Mouse (Mus musculus) ES-E14 (cell line): ENCODE data around the gene Slc26a1. TPM values are rescaled to one million over a fixed set of nuclear protein-coding genes. Genes with fewer than 3 reads are reported as not detected.

Experiments
- DNase-seq: peaks from one replicate; pipeline ENCODE4 v3.0.0-alpha.2; 2013; ENCODE audit warnings: low read depth, low spot score
- H3K27ac ChIP-seq: 2 replicates; pipeline ENCODE4 v1.5.1; 2012; ENCODE audit warnings: low read depth, mild to moderate bottlenecking, low read length, moderate library complexity, mixed read lengths; ENCODE audit not compliant: poor library complexity, insufficient read depth, severe bottlenecking
- H3K36me3 ChIP-seq: 2 replicates; pipeline ENCODE4 v1.6.1; 2012; ENCODE audit warnings: mild to moderate bottlenecking, low read length, moderate library complexity, mixed read lengths; ENCODE audit not compliant: control insufficient read depth, poor library complexity, insufficient read depth, severe bottlenecking
- H3K4me1 ChIP-seq, 2 experiments: fragments of 150-350 bp in 1 of 2; sonication (generic) in 1 of 2; 2 replicates each; pipeline ENCODE4 v1.6.1; 2012; ENCODE audit warnings: low read length in 2 of 2, mild to moderate bottlenecking in 1 of 2, mixed read lengths in 1 of 2; ENCODE audit not compliant: control insufficient read depth in 2 of 2, insufficient read depth in 2 of 2, poor library complexity in 1 of 2
- H3K4me3 ChIP-seq, 2 experiments: fragments of 150-350 bp in 1 of 2; sonication (generic) in 1 of 2; 2 replicates each; pipeline ENCODE4 v1.5.1; 2012; ENCODE audit warnings: low read length in 2 of 2, low read depth in 1 of 2, mild to moderate bottlenecking in 1 of 2, mixed read lengths in 1 of 2; ENCODE audit not compliant: insufficient read depth in 1 of 2, poor library complexity in 1 of 2, severe bottlenecking in 1 of 2
- H3K9ac ChIP-seq: 2 replicates; pipeline ENCODE4 v1.6.1; 2012; ENCODE audit warnings: low read depth, mild to moderate bottlenecking, low read length, mixed read lengths; ENCODE audit not compliant: poor library complexity, insufficient read depth, severe bottlenecking
- H3K9me3 ChIP-seq: fragments of 150-350 bp; sonication (generic); 2 replicates; pipeline ENCODE4 v1.6.1; 2012; ENCODE audit warnings: low read depth, mild to moderate bottlenecking, low read length; ENCODE audit not compliant: control insufficient read depth, insufficient read depth
- CHD2 ChIP-seq: IDR thresholded peaks from 2 replicates; pipeline ENCODE4 v1.6.1; 2014; ENCODE audit warnings: mild to moderate bottlenecking, low read depth, low read length, inconsistent platforms
- HCFC1 ChIP-seq: IDR thresholded peaks from 2 replicates; pipeline ENCODE4 v1.6.1; 2012; ENCODE audit warnings: low read length, inconsistent platforms, borderline replicate concordance; ENCODE audit not compliant: insufficient read depth
- MAFK ChIP-seq: IDR thresholded peaks from 2 replicates; pipeline ENCODE4 v1.6.1; 2014; ENCODE audit warnings: mild to moderate bottlenecking, low read depth, low read length, inconsistent platforms; ENCODE audit not compliant: insufficient read depth
- ZC3H11A ChIP-seq: IDR thresholded peaks from 2 replicates; pipeline ENCODE4 v1.6.1; 2012; ENCODE audit warnings: low read depth, mild to moderate bottlenecking, inconsistent platforms, low read length, borderline replicate concordance
- ZNF384 ChIP-seq: IDR thresholded peaks from 2 replicates; pipeline ENCODE4 v1.6.1; 2012; ENCODE audit warnings: low read depth, low read length, inconsistent platforms
- in situ Hi-C, 2 experiments: fragments of 600-800 bp; cut with MboI; formaldehyde crosslinking; loops; one replicate each; pipeline ENCODE4 v1.15.1; 2025; ENCODE audit warnings: low sequenced_read_pairs in 2 of 2, inconsistent platforms in 1 of 2; ENCODE audit not compliant: unreplicated experiment in 2 of 2
- total RNA-seq: library from RNA; depleted of rRNA; stranded (reverse); fragments of 300-350 nt; gene quantifications from 2 replicates; pipeline ENCODE4 v1.2.3, GENCODE M21; 2012

Slc26a1 gene
- total RNA-seq, 1 experiment, result 0.27 TPM

DNA sequence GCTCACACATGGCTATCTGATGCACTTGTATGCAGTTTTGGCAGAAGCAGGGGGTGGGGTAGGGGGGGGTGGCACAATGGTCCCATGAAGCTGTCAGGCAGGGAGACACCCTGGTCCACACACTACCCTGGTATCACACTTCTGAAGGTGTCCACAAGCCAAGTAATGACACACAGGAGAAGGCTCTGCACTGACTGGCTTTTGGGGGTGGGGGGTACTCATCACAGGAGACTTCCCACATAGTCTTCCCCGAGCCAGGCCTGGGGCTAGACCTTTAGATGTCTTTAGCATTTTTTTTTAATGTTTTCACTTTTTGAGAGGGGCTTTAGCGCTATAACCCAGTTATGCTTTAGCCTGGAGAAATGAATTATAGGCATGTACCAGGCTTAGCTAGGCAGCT lies 28.1 kb downstream of the Slc26a1 start:
- Histone ChIP-seq H3K4me3 (no peak overlapping the region), H3K36me3 (peaks cover 20% of the 10 kb centered on the region), H3K27ac (no peak overlapping the region), H3K9ac (no peak overlapping the region), H3K4me1 (no peaks in the 10 kb centered on the region), H3K9me3 (no peaks in the 10 kb centered on the region)
- no peak for DNase-seq
- in situ Hi-C loops, result no loop called here
- no peak for TF ChIP-seq HCFC1
- TF ChIP-seq ZNF384, result no peak
- TF ChIP-seq ZC3H11A, result no peak
- no peak for TF ChIP-seq MAFK
- no peak for TF ChIP-seq CHD2

DNA sequence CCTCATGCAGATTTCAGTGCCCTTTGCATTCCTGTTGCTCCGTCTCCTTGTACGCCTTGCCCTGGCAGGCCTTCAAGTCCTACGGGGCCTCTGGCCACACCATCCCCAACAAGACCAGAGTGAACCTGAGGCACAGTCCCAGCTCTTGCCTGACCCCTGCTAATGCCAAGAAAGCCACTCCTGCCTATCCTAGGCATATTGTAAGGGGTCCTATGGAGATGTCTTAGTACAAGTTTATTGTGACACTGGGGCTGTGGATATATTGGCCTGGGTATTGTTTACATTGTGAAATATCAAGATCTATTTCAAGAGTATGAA lies 29.1 kb downstream of the Slc26a1 start:
- no peak for DNase-seq
- TF ChIP-seq CHD2 (no peak), ZC3H11A (no peak), HCFC1 (no peak), MAFK (no peak), ZNF384 (no peak)
- Histone ChIP-seq H3K36me3 (peaks cover 18% of the 10 kb centered on the region), H3K27ac (no peak overlapping the region), H3K9me3 (no peaks in the 10 kb centered on the region), H3K4me3 (no peak overlapping the region), H3K4me1 (no peaks in the 10 kb centered on the region), H3K9ac (no peak overlapping the region)
- in situ Hi-C loops, result no loop called here

DNA sequence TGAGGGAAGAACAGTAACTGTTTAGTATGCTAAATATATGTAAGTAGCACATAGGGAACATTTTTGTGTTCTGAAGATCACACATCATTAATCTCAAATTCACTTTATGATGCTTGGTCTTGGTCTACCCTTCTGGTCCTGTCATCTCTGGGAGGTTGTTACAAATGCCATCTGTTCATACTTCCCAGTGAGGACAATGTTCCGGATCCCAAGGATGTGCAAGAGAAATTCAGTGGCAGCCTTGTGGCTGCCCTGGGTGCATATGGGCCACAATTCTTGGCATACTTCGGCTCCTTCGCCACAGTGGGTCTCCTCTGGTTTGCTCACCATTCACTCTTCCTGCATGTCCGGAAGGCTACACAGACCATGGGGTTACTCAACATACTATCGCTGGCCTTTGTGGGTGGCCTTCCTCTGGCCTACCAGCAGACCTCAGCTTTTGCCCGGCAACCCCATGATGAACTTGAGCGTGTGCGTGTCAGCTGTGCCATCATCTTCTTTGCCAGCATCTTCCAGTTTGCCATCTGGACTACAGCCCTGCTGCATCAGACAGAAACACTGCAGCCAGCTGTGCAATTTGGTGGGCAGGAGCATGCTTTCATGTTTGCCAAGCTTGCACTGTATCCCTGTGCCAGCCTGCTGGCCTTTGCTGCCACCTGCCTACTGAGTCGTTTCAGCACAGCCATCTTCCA lies 29.6 kb downstream of the Slc26a1 start:
- Histone ChIP-seq H3K27ac (no peak overlapping the region), H3K4me1 (no peaks in the 10 kb centered on the region), H3K9me3 (no peaks in the 10 kb centered on the region), H3K9ac (no peak overlapping the region), H3K36me3 (peaks cover 18% of the 10 kb centered on the region), H3K4me3 (no peak overlapping the region)
- in situ Hi-C loops, result no loop called here
- no peak for DNase-seq
- no peak for TF ChIP-seq HCFC1
- TF ChIP-seq MAFK, result no peak
- TF ChIP-seq ZC3H11A, result no peak
- TF ChIP-seq ZNF384, result no peak
- TF ChIP-seq CHD2, result no peak

DNA sequence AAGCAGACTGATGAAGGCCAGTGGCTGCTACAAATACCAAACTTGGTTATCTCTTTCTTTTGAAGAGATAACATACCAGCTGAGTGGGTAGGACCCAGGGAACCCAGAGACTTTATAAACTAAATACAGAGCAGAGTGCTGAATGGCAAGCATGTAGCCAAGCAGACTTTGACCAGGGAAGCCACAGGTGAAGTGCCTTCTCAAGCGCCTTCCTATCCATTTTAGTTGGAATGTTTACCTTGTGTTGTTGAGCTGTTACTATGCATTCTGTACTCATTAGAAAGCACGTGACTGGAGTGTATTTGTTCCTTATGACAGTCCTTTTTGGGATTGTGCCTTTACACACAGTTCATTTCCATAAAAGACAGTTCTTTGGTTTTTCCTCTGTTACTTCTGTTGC lies 31.7 kb downstream of the Slc26a1 start:
- in situ Hi-C loops, result no loop called here
- Histone ChIP-seq H3K27ac (no peak overlapping the region), H3K36me3 (peaks cover 8% of the 10 kb centered on the region; the same call in 1 of the 2 replicates), H3K4me3 (no peak overlapping the region), H3K4me1 (no peaks in the 10 kb centered on the region), H3K9me3 (no peaks in the 10 kb centered on the region), H3K9ac (no peak overlapping the region)
- no peak for DNase-seq
- no peak for TF ChIP-seq ZC3H11A
- no peak for TF ChIP-seq MAFK
- TF ChIP-seq ZNF384, result no peak
- no peak for TF ChIP-seq CHD2
- no peak for TF ChIP-seq HCFC1

DNA sequence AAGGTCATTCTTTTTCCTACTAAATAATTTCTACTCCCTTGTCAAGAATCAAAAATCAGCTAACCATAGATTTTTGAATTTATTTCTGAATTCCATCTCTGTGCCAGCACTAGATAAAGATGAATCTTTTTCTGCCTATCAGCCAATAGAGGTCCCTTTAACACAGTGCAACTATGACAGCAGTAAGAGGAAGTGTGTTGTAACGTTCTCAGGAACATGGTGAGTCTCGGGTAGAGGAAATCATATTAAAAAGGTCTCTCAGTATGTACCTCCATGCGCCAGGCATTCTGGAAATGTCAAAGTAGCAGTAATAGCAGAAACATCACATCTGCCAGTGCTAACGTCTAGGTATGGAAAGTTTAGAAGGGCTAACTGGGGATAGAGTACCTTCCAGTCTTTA lies 39.2 kb downstream of the Slc26a1 start:
- no peaks in the 10 kb centered on the region for H3K36me3 ChIP-seq
- no peak for DNase-seq
- no peaks in the 10 kb centered on the region for H3K9me3 ChIP-seq
- TF ChIP-seq MAFK, result no peak
- no peak for TF ChIP-seq ZNF384
- TF ChIP-seq HCFC1, result no peak
- no peak for TF ChIP-seq CHD2
- no peak for TF ChIP-seq ZC3H11A
- no peaks in the 10 kb centered on the region for H3K4me1 ChIP-seq
- no peak overlapping the region for H3K27ac ChIP-seq
- no peak overlapping the region for H3K4me3 ChIP-seq
- in situ Hi-C loops, result no loop called here
- no peak overlapping the region for H3K9ac ChIP-seq
